Mouse (Mus musculus): ENCODE measurements around the gene Elf2. TPM values are rescaled to one million over a fixed set of nuclear protein-coding genes. Genes with fewer than 3 reads are reported as not detected.

The Elf2 gene
- polyA plus RNA-seq, 1 experiment from 2014 or later = 21.8 TPM

- Histone ChIP-seq H3K4me1 (no peaks in the 10 kb centered on the region), H3K9me3 (replicated peaks) (no peaks in the 10 kb centered on the region), H3K36me3 (peaks cover 75% of the 10 kb centered on the region), H3K4me2 (no peak overlapping the region), H3K4me3 (no peak overlapping the region), H3K9ac (no peak overlapping the region), H3K27me3 (replicated peaks) (no peaks in the 10 kb centered on the region), H3K27ac (no peak overlapping the region)
- no peak for ATAC-seq
- WGBS (ENCODE audit: insufficient replicate concordance) = 91% methylated on average over 16 of the region's 16 CpGs
Measured at GRCm38 (mm10) chr3:51247704-51248103, 92.8 kb downstream of the Elf2 start.

GRCm38 (mm10) chr3:51239541-51239940 lies 100.9 kb downstream of the Elf2 start:
- H3K4me3 ChIP-seq = no peak overlapping the region
- no peaks in the 10 kb centered on the region for H3K27me3 ChIP-seq (replicated peaks)
- no peak overlapping the region for H3K27ac ChIP-seq
- no peak overlapping the region for H3K4me2 ChIP-seq
- H3K36me3 ChIP-seq = peaks cover 44% of the 10 kb centered on the region
- H3K9me3 ChIP-seq (replicated peaks) = no peaks in the 10 kb centered on the region
- no peak overlapping the region for H3K9ac ChIP-seq
- no peak for ATAC-seq
- H3K4me1 ChIP-seq = peaks cover 37% of the 10 kb centered on the region
- 86% methylated on average over 3 of the region's 3 CpGs for WGBS (ENCODE audit: insufficient replicate concordance)

GRCm38 (mm10) chr3:51238515-51238914 lies 101.9 kb downstream of the Elf2 start:
- H3K4me1 ChIP-seq = peaks cover 48% of the 10 kb centered on the region
- H3K4me3 ChIP-seq = no peak overlapping the region
- H3K27ac ChIP-seq = 0 out of 2 replicates have a peak overlapping the region, but pooled peaks have one; percentile 28
- H3K27me3 ChIP-seq (replicated peaks) = no peaks in the 10 kb centered on the region
- H3K4me2 ChIP-seq = no peak overlapping the region
- H3K9me3 ChIP-seq (replicated peaks) = no peaks in the 10 kb centered on the region
- no peak for ATAC-seq
- WGBS (ENCODE audit: insufficient replicate concordance) = 58% methylated on average over 7 of the region's 7 CpGs
- H3K9ac ChIP-seq = no peak overlapping the region
- H3K36me3 ChIP-seq = peaks cover 54% of the 10 kb centered on the region

DNA sequence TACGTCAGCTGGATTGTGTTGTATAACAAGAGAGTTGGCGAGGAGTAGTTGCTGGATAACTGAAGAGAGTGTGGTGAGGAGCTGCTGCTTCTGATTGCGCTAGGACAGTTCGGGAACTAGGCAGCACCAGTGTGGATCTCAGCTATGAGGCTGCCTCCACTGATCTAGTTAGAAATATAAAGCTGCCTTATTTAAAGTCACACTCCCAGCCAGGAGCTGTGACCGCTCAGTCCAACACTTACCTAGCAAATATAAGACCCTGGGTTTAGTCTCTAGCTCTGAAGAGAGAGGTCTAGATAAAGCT lies 105.8 kb downstream of the Elf2 start:
- 0 out of 2 replicates have a peak overlapping the region, but pooled peaks have one; percentile 31 for H3K9ac ChIP-seq
- peaks cover 65% of the 10 kb centered on the region for H3K36me3 ChIP-seq
- ATAC-seq = no peak
- no peak overlapping the region for H3K4me2 ChIP-seq
- H3K27me3 ChIP-seq (replicated peaks) = no peaks in the 10 kb centered on the region
- H3K4me3 ChIP-seq = no peak overlapping the region
- peaks cover 86% of the 10 kb centered on the region for H3K4me1 ChIP-seq
- no peaks in the 10 kb centered on the region for H3K9me3 ChIP-seq (replicated peaks)
- 78% methylated on average over 5 of the region's 5 CpGs for WGBS (ENCODE audit: insufficient replicate concordance)
- 0 out of 2 replicates have a peak overlapping the region, but pooled peaks have one; percentile 98 for H3K27ac ChIP-seq

DNA sequence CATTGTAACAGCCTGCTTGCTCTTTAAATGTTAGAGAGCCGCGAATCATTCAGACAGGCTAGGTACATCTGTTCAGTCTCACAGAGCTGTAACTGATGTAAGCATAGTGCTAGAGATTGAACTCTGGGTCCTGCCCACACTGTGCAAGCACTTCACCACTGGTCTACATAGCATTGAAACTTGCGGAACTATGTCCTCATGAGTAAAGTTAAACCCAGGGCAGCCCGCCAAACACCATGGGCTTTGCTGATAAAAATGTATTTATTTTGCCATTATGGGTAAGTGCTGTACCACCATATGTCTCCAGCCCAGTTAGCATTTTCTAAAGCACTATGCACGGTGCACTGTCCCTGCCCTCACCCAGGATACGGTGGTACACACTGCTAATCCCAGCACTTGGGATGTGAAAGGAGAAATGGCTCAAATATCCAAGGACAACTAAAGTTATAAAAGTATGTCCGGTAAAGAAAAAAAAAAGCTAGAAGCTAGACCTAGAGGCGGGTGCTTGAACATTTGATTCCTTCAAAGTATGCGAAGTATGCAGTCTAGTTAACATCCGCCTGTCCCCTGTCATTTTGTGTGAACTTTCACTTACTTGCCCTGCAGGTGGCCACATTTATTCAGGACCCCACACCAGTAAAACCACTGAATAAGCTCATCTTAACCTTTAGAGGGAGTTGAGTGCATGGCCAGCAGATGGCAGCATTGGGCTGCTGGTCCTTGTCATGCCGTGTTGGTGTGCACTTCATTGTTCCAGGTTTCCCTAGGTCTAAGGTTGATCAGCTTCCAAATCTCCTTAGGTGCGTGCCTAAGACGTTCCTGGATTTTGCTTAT lies 106.3 kb downstream of the Elf2 start:
- Histone ChIP-seq H3K4me2 (peak overlapping the region; percentile 30), H3K9ac (peak overlapping the region; percentile 69; the same call in 1 of the 2 replicates), H3K36me3 (peaks cover 60% of the 10 kb centered on the region), H3K4me1 (peaks cover 91% of the 10 kb centered on the region), H3K27ac (peak overlapping the region; percentile 98), H3K9me3 (replicated peaks) (no peaks in the 10 kb centered on the region), H3K4me3 (no peak overlapping the region), H3K27me3 (replicated peaks) (no peaks in the 10 kb centered on the region)
- ATAC-seq = no peak
- WGBS (ENCODE audit: insufficient replicate concordance) = 57% methylated on average over 13 of the region's 13 CpGs

- Histone ChIP-seq H3K4me2 (peak overlapping the region; percentile 30), H3K9ac (peak overlapping the region; percentile 69; the same call in 1 of the 2 replicates), H3K9me3 (replicated peaks) (no peaks in the 10 kb centered on the region), H3K4me3 (peak overlapping the region; percentile 0; the same call in 1 of the 2 replicates), H3K4me1 (peaks cover 94% of the 10 kb centered on the region), H3K36me3 (peaks cover 60% of the 10 kb centered on the region), H3K27ac (peak overlapping the region; percentile 98), H3K27me3 (replicated peaks) (no peaks in the 10 kb centered on the region)
- WGBS (ENCODE audit: insufficient replicate concordance) = 72% methylated on average over 5 of the region's 5 CpGs
- no peak for ATAC-seq
Measured at GRCm38 (mm10) chr3:51233474-51233873, 107.0 kb downstream of the Elf2 start.

DNA sequence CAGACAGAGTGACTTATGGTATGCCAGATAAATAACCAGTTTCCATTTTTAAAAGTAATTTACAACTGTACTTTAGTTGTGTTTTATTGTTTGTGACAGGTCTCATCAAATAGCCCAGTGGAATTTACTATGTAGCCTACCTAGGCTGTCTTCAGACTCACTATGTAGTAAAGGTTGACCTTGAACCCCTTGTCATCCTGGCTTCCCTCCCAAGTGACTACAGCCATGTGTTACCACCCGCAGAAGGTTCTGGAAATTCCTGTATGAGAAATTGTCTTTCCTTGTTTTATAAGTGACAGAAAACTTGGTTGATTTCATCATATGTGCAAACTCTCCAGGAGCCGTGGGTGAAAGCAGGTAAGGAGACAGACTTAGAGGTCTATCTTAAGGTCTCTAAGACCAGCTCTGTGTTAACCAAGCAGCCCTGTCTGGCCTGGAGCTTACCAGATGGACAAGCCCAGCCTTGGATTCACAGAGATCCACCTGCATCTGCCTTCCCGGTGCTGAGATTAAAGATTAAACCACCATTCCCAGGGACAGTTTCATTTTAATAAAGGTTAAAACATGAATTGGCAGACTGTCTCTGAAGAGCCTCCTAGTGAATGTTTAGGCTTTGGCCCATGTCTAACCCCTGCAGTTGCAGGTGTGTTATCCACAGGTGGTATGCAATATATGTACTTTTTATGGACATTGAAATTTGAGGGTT lies 108.1 kb downstream of the Elf2 start:
- Histone ChIP-seq H3K4me3 (no peak overlapping the region), H3K4me1 (peaks cover 94% of the 10 kb centered on the region)
- 75% methylated on average over 3 of the region's 3 CpGs for WGBS (ENCODE audit: insufficient replicate concordance)

DNA sequence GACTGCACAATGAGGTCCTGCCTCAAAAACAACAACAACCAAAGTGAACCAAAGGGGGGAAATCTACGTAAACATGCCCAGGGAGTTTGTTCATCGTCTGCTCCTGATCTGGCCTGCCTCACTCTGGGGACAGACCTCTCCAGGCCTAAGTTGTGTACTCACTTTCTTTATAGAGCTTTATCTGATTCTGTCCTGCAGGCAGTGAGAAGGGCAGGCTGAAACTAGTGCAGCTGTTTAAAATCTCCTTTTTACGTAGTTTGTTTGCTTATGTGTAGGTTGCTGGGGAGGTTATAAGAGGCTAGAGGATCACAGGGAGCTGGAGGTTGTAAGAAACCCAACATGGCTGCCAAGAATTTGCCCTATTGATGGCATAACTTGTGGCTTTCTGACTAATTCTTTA lies 109.0 kb downstream of the Elf2 start:
- Histone ChIP-seq H3K9me3 (replicated peaks) (no peaks in the 10 kb centered on the region), H3K9ac (peak overlapping the region; percentile 69), H3K36me3 (peaks cover 48% of the 10 kb centered on the region), H3K27me3 (replicated peaks) (no peaks in the 10 kb centered on the region), H3K4me1 (peaks cover 94% of the 10 kb centered on the region), H3K27ac (peak overlapping the region; percentile 98), H3K4me2 (peak overlapping the region; percentile 93), H3K4me3 (peak overlapping the region; percentile 36)
- 29% methylated on average over 3 of the region's 3 CpGs for WGBS (ENCODE audit: insufficient replicate concordance)
- no peak for ATAC-seq

More for the DNA sequence above, 108.1 kb downstream of the Elf2 start:
- Histone ChIP-seq H3K9ac (peak overlapping the region; percentile 69), H3K27me3 (replicated peaks) (no peaks in the 10 kb centered on the region), H3K27ac (peak overlapping the region; percentile 98), H3K9me3 (replicated peaks) (no peaks in the 10 kb centered on the region), H3K36me3 (peaks cover 54% of the 10 kb centered on the region), H3K4me2 (peak overlapping the region; percentile 93)
- no peak for ATAC-seq

- H3K9ac ChIP-seq = peak overlapping the region; percentile 69
- peak overlapping the region; percentile 98 for H3K27ac ChIP-seq
- no peaks in the 10 kb centered on the region for H3K9me3 ChIP-seq (replicated peaks)
- peak overlapping the region; percentile 93 for H3K4me2 ChIP-seq
- H3K27me3 ChIP-seq (replicated peaks) = no peaks in the 10 kb centered on the region
- ATAC-seq = no peak
- peaks cover 98% of the 10 kb centered on the region for H3K4me1 ChIP-seq
- H3K4me3 ChIP-seq = peak overlapping the region; percentile 36
- 30% methylated on average over 5 of the region's 5 CpGs for WGBS (ENCODE audit: insufficient replicate concordance)
- peaks cover 45% of the 10 kb centered on the region for H3K36me3 ChIP-seq
Measured at GRCm38 (mm10) chr3:51230886-51231285, 109.6 kb downstream of the Elf2 start.

GRCm38 (mm10) chr3:51230146-51230835 lies 110.2 kb downstream of the Elf2 start:
- Histone ChIP-seq H3K27ac (peak overlapping the region; percentile 98), H3K36me3 (peaks cover 42% of the 10 kb centered on the region), H3K4me1 (peaks cover 97% of the 10 kb centered on the region), H3K27me3 (replicated peaks) (no peaks in the 10 kb centered on the region), H3K4me2 (peak overlapping the region; percentile 93), H3K4me3 (peak overlapping the region; percentile 36), H3K9me3 (replicated peaks) (no peaks in the 10 kb centered on the region), H3K9ac (peak overlapping the region; percentile 100)
- ATAC-seq = peak; percentile 92
- 21% methylated on average over 6 of the region's 6 CpGs for WGBS (ENCODE audit: insufficient replicate concordance)

GRCm38 (mm10) chr3:51229226-51229625 lies 111.2 kb downstream of the Elf2 start:
- Histone ChIP-seq H3K4me2 (peak overlapping the region; percentile 93), H3K36me3 (peaks cover 32% of the 10 kb centered on the region), H3K9ac (peak overlapping the region; percentile 100), H3K9me3 (replicated peaks) (no peaks in the 10 kb centered on the region), H3K27me3 (replicated peaks) (no peaks in the 10 kb centered on the region), H3K4me1 (peaks cover 86% of the 10 kb centered on the region), H3K27ac (peak overlapping the region; percentile 98), H3K4me3 (peak overlapping the region; percentile 26)
- 49% methylated on average over 3 of the region's 3 CpGs for WGBS (ENCODE audit: insufficient replicate concordance)
- no peak for ATAC-seq
